Mouse (Mus musculus) common myeloid progenitor, adult 5-6 weeks (primary cell): Measurements from ENCODE around the gene Bcas3. TPM values are rescaled to one million over a fixed set of nuclear protein-coding genes. Genes with fewer than 3 reads are reported as not detected.
"Not testable (repeated sequence)": the region's sequence is repeated elsewhere in the genome, so short reads cannot be mapped to it uniquely, and the experiment has no call there.

Source experiments
- ATAC-seq: replicated peaks from 2 replicates; pipeline ENCODE4 v1.8.0; 2016; ENCODE audit warnings: low read depth, mild to moderate bottlenecking, moderate TSS enrichment, inconsistent platforms; ENCODE audit not compliant: poor library complexity, severe bottlenecking
- total RNA-seq: library from RNA; stranded (forward); fragments of 200-1000, 187-1606 nt; gene quantifications from 2 replicates; pipeline ENCODE4 v1.2.3, GENCODE M21; 2017

Gene Bcas3
- total RNA-seq, 1 experiment from 2014 or later: 22.5 TPM

DNA sequence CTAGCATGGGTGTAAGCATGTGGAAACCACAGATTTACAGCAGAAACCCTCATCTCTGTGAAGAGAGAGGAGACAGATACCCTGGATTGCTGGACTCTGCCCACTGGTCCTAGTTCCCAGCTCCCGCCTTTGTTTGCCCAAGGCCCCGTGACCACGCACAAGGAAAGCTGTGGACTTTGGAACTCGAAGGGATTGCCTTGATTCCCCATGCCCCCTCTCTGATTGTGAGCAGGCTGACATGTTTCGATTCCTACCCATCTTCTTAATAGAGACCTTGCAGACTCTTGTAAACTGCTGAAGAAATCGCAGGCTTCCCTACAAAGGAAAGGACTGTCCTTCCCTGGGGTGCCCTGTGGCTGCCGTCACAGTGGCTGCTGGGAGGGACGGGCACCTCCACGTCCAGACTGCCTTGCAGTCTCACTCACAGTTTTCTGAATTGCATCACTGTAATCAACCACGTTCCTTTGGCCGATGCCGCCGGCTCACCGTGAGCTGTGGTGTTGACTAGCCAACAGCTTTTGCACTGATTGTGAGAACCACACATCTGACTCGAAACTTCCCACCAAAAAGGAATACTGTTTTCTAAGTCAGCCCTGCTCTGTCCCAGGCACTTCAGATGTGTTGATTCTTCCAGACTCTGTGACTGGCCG is 342.8 kb downstream of the Bcas3 start:
- ATAC-seq: no peak

DNA sequence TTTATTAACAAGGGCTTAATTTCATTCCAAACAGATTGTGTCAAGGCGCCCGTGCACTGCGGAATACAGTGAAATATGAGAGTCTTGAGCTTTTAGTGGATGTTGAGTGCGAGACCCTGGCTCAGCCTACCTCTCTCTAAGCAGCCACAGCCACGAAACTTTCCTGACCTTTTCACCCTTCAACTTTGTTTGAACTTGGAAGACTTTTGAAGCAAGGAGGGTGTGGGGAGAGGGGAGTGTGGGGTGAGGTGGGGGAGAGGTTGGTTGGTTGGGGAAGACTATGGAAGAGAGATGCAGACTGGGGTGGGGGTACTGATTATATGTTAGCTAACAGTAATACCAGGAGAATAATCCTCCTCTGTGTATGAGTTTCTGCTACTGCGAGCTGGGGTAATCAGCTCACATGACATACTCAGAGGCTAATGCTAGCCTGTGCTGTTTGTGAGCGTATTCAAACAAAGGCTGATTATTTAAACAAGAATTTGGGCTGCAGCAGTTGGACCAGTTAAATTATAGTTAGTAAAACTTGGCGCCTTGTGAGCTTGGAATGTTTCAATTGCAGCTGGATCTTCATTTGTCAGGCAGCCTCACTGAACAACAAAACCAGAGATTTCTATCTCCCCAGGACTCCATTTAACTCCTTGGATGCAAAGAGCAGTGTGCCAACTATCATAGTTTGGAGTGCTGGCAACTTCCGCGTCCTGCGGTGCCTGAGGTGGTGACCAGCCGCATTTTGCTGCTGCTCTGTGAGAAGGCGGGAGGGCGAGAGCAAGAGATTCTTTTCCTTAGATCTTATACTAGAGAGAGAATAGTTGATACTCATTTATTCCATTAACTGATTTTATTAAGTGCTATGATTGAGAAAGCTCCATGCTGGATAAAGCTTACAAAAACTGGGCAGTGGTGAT is 343.8 kb downstream of the Bcas3 start:
- no peak for ATAC-seq

DNA sequence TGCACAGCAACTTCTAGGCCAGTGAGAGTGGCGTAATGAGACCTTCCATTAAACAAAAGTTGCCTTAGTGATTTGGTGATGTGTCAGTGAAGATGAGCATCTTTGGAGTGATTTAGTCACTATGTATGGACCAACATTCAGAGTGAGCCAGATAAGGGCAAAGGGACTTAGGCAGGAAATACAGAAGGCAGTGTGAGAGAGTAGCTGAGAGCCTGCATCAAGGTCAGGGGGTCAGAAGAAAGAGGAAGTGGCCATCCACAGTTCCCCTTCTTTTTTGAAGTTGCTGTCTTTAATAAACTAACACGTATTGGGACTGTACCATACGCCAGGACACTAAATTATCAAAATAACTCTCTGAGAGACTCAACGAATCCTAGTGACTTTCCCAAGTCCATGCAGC is 344.5 kb downstream of the Bcas3 start:
- peak; percentile 71 for ATAC-seq

DNA sequence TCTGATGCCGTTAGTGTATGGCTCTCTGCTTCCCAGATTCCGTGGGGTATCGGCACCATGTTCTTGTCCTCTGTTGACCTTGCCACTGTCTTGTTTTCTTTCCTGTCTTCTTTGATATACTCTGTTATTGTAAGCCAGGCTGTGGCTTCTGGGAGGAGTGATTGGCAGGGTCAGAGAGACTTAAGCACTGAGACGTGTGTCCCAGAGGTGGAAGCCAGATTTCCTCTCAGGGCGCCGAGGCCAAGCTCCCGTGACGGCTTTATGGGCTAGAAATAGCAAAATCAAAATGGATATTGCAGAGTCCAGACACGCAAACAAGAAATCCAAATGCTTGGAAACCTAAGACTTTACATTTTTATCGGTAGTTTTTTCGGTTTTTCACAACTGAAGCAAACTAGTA is 345.3 kb downstream of the Bcas3 start:
- no peak for ATAC-seq

DNA sequence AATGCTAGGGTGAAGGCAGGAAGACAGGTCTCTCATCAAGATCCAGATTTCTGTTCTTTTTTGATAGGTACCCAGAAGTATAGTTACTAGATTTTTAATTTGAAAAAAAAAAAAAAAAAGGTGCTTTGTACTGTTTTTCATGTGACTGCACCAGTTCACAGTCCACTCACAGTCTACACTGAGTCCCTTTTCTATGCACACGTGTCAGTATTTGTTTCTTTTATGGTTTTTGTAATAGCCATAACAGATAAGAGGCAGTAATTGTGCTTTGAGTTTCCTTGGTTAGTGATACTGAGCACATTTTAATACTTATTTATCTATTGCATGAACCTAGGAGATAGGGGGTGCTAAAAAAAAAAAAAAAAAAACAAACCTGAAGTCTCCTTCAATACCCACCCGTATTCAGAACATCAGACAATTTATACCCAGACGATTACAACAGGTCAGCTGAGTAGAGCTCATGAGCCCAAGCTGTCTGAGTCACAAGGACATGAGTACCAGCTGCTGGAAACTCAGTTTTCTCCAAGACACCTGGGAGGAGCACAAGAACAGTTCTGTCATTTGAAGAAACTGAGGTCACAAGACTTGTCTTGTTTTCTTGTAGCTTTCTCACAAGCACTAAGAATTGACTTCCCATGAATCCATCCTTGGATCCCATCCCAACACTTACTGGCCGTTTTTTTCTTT is 351.2 kb downstream of the Bcas3 start:
- no peak for ATAC-seq

DNA sequence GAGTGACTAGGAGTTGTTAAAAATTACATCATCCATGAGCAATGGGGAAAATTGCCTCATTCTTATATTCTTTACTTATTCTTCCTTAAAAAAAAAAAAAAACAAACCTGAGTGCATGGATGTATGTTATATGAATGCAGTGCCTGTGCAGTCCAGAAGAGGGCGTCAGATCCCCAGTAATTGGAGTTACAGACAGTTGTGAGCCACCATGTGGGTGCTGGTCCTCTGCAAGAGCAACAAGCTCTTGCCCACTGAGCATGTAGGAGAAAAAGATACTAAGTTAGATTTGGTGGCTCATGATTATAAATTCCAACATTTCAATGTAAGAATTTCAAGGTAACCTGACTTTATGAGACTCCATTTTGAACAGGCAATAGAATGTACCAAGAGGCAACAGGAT is 353.7 kb downstream of the Bcas3 start:
- ATAC-seq: no peak

DNA sequence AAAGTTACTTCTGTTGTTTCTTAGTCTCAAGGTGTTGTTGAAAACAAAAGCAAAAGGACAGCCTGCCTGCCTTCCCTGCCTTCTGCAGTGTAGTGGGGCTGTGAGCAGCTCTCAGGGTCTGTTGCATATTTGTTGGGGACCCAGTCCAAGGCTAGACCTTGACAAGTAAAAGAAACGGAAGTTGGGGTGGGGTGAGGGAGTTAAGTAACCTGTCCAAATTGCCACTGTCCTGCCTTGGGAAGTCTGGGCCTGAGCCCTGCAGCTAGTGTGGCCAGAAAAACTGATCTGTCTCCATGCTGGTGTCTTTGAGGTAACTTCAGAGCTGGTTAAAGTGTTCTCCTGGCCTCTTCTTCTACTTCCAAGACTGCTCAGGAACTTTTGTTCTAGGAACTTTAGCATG is 354.5 kb downstream of the Bcas3 start:
- ATAC-seq: no peak

DNA sequence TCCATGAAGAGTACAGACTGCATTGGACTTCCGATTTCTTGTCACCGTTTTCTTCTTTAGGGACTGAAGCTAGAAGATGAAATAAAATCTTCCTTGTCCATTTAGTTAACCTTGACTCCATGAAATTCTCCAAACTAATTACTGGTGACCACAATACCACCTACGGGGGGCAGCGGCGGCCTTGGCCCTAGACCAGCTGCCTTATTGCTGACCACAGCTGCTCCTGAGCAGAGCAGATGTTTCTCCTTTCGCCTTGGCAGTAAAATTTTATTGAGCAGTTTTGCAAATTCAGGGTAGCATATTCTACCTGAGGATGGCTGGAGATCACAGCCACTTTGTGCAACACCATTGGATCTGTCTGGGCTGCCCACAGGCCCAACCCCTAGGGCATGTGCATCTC is 356.2 kb downstream of the Bcas3 start:
- no peak for ATAC-seq

DNA sequence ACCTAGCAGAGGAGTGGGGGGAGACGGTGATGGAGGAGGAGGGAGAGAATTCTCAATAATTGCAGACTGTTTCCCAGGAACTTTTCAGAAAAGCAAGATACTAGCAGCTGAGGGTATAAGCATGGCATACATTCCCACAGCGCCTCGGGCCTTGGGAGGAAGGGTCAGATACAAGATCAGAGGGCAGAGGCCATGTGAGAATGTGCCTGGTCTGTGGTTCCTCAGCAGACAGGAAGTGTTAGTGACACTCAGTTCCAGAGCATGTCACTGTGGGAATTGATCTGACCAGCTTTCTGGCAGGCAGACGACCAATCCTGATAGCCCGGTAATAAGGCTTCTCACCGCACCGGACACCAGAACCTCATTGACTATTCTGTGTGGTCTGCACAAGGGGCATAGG is 357.2 kb downstream of the Bcas3 start:
- ATAC-seq: no peak

DNA sequence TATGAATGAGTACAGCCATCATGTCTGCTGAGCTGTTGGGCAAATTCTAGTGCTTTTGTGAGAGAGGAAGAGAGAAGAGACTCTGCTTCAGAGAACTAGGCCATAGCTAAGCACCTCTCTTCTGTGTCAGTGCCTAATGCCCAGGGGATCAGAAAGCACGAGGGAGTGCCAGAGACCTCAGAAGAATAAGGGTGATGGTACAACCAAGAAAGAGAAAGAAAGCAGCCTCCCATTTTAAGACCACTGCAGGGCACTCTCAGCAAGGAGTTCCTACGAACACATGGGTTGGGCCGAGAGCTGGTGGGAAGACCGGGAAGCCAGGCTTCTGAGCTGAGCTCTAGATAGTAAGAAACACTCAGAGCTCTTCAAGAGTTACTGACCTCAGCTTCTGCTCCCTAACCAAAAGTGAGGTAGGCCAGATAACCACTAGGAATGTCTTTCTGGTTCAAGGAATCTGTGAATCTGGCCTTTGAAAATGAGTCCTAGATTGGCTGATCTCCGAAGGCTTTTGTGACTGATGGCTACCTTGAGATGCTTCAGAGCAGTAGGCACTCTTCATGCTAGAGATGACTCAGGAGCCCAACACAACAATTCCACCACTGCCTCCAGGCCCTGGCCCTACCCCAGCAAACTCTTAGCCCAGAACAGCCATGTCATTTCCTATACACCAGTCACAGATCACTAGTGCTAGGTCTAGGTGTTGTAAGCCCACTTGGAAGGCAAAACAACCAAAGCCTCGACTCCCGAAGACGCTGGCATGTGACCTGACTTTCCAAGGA is 359.2 kb downstream of the Bcas3 start:
- ATAC-seq: no peak

DNA sequence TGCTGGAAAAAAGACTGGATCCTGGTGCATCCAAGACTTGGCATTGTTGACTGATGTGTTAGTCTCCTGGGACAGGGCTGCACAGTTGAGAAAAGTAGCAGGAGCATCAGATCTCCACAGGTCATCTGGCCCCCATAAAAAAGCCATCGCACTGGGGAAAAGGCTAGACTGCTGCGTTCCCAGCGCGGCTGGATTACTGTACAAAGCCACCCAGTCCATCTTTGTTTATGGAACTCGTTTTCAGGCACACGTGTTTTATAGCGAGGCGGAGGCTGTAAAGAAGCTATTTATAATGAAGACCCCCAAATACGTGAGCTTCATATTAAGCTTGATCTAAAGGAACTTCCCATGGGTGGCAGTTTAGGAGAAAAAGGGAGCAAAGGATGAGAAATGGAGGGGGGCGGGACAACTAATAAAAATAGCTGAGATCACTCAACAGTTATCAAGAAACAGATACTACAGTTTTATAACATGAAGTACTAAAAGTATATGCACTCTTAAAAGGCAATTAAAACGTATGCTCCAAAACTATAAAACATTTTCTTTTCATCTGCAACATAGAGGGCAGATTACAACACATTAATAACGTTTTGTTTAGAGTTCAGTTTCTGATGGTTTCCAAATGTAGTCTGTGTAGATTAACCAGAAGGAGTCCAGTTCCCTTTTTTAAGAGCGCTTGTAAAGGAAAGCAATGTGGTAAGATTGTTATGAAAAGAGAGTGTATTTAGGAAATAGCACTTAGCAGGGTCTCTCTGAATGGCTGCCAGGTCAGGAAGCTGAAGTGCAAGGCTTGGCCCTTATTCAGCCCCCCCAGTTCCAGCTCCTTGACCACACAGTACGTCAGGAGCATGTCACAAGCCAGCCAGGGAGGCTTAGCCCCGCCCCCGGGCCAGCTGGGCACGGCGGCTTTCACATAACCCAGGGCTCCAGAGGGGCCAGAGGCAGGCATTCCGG is 360.2 kb downstream of the Bcas3 start:
- ATAC-seq: peak; percentile 94

DNA sequence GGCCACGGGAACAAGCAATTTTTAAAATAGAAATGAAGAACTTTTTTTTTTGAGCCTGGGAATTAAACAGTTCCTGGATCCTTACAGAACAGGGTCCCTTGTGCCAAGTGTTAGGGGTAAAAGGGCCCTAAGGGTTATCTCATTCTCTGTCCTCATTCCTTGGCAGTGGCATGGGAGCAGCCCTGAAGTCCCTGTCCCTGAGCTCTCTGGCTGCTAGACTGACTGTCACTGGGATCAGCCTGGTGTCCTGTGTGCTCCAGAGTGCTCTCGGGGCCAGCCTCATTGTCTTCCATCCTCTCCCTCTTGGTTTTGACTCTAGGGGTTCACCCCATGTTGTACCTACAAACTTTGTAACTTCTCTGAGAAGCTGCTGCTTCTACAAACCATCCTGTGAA is 360.8 kb downstream of the Bcas3 start:
- ATAC-seq: 0 out of 2 replicates have a peak, but pooled peaks have one; percentile 1

DNA sequence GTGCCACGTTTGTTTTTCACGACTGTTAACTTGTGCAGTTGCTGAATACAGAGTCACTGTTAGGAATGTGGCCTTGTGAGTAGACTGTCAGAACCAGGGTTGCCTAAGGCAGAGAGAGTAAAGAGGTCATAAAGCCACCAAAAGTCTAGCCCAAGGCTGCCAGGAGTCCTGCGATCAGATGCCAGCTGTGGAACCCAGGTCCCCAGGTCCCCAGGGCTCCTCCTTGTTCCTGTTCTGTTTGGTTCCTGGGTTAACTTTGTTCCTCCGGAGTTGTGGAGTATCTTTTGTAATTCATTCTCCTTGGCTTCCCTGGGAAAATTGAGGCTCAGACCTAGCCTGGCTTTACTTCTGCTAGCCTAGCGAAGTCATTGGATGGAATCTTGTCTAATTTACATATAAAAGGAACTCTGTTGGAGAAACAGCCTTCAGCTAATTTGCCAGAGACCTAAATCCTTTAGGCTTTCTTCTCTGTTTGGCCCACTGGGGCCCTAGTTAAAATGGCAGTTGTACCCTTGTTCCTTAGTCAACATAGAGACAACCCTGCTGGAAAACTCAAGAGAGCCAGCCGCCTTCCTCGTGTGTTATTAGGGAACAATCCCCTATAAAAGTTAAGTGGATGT is 361.5 kb downstream of the Bcas3 start:
- ATAC-seq: no peak

DNA sequence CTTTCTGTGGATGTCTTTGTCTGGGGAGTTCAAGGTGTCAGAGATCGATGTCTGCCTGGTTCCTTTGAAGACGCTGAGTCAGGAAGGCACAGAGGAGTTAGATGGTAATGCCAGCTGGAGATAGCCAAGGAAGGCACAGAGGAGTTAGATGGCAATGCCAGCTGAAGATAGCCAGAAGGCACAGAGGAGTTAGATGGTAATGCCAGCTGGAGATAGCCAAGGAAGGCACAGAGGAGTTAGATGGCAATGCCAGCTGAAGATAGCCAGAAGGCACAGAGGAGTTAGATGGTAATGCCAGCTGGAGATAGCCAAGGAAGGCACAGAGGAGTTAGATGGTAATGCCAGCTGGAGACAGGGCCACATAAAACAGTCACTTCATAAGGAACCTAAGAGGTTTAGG is 363.8 kb downstream of the Bcas3 start:
- ATAC-seq: not testable (repeated sequence)

DNA sequence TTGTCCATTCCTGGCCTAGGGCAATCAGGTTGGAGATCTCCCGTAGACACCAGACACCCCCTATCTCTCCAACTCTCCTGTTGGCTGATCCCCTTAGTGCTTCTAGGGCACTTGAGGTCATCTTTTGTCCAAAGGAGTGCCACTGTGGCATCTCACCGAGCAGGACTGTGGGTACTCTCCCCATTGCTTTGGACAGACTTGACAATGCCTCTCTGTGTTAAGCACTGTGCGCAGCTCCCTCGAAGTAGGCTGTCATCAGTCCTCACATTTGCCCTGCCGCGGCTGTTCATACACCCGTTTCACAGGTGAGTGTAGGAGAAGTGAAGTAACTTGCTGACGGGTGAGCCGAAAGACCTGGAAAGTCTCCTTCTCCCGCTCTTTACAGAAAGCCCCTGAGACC is 366.1 kb downstream of the Bcas3 start:
- no peak for ATAC-seq

DNA sequence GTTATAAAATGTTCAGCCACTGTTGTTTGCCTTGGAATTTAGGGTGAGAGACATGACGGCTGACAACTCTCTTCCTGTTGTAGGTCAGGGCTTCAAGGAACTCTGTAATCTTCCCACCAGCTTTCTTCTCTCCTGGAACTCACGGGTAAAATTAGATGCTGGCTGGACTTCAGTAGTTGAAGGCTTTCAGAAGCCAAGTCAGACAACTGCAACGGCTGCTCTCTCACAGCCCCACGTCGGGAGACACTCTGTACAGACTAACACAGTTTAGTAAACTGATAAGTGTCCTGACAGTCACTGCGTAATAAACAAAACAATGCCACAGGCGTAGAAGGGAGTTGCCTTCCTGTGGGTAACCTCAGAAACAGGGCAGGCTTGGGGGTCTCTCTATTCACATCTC is 366.8 kb downstream of the Bcas3 start:
- peak; percentile 58 for ATAC-seq

DNA sequence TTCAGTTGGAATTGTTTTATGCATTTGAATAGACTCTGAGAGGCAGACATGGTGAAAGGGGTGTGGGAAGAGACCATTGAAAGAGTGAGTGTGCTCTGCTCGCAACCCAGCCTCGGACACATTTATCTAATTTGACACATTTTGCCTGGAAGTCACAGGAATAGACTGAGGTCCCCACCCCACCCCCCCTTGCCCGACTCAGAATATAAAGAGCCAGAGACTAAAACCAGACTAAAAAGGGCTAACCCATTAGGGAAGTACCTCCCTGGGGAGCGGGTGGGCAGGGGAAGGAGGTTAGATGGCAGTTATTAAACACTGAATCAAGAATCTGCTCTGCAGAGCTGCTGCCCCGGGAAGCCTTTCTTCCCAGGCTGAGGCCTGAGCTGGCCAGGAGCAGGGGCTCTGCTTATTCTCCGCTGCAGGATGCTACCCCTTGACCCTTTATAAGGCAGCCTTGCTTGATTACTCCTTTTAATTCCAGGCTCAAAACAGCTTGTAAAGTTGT is 367.4 kb downstream of the Bcas3 start:
- peak; percentile 60 for ATAC-seq

DNA sequence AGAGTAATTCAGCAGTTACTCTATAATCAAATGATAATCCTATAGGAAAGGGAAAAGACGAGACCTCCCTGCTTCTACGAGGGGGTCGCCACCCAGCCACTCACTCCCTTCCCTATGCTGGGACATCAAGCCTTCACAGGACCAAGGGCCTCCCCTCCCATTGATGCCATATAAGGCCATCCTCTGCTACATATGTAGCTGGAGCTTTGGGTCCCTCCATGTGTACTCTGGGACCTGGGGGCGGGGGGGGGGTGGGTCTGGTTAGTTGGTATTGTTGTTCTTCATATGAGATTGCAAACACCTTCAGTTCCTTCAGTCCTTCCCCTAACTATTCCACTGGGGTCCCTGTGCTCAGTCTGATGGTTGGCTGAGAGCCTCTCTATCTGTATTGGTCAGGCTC is 369.0 kb downstream of the Bcas3 start:
- ATAC-seq: no peak

DNA sequence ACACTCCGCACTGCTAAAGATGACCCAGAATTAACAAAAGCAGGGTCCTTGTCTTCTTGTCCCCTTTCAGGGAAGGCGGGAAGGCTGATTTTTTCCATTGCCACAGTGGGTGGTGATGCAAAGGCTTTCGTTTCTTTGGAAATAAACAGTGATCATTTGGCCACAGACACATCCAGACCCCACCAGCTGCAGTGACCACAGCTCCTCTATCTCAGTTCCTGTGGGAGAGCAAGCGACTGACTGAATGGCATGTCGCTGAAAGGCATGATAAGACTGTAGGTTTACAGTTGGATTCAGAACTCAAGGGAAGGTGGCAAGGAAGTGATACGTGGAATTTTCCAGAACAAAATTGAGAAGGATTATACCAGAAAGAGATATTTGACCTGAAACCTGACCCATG is 371.2 kb downstream of the Bcas3 start:
- peak; percentile 55 for ATAC-seq
